In the genomic region with DNA sequence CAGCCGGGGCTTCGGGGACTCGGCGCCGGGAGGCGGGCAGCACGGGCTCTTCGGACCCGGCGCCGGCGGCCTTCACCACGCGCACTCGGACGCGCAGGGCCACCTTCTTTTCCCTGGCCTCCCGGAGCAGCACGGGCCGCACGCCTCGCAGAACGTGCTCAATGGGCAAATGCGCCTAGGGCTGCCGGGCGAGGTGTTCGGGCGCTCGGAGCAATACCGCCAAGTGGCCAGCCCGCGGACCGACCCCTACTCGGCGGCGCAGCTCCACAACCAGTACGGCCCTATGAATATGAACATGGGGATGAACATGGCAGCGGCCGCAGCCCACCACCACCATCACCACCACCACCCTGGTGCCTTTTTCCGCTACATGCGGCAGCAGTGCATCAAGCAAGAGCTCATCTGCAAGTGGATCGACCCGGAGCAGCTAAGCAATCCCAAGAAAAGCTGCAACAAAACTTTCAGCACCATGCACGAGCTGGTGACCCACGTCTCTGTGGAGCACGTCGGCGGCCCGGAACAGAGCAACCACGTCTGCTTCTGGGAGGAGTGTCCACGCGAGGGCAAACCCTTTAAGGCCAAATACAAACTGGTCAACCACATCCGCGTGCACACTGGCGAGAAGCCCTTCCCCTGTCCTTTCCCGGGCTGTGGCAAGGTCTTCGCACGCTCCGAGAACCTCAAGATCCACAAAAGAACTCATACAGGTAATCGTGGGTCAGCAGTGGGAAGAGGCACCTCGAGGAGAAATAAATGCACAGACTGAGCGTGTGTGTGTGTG, we compare ENCODE assay signal across 8 mouse cellular contexts. TPM values are rescaled to one million over a fixed set of nuclear protein-coding genes. Genes with fewer than 3 reads are reported as not detected.
DNase-seq lines count a peak whose midpoint lies in the region; ATAC-seq and TF ChIP-seq lines count a peak whose summit lies in the region.

No protein-coding gene starts in this region.

- H3K36me3 ChIP-seq in lung, embryonic 15.5 days = no peaks in the 10 kb centered on the region
- no peaks in the 10 kb centered on the region for H3K36me3 ChIP-seq in heart, postnatal 0 days (replicated peaks; ENCODE audit: control insufficient read depth, insufficient read depth, low read length)

- no peak overlapping the region for H3K9ac ChIP-seq in lung, embryonic 15.5 days
- no peak overlapping the region for H3K9ac ChIP-seq in heart, postnatal 0 days (replicated peaks; ENCODE audit: low read depth, low read length)

- under 1% methylated on average over 62 of the region's 62 CpGs for WGBS in lung, embryonic 15.5 days
- WGBS in heart, postnatal 0 days = under 1% methylated on average over 62 of the region's 62 CpGs

- ATAC-seq in lung, embryonic 15.5 days (ENCODE audit: borderline replicate concordance, extremely low read depth, low FRiP score, low TSS enrichment) = no peak
- ATAC-seq in heart, postnatal 0 days (ENCODE audit: insufficient read depth, low read depth) = 0 out of 2 replicates have a peak, but pooled peaks have one; percentile 12
- ATAC-seq in megakaryocyte progenitor cell, adult 5-6 weeks (replicated peaks; ENCODE audit: poor library complexity) = 0 out of 2 replicates have a peak, but pooled peaks have one; percentile 3

- TF ChIP-seq EP300 in heart, postnatal 0 days (IDR thresholded peaks at IDR 0.05; ENCODE audit: low read depth) = no peak

- peak overlapping the region; percentile 35 for H3K4me3 ChIP-seq in lung, embryonic 15.5 days
- H3K4me3 ChIP-seq in heart, postnatal 0 days (ENCODE audit: low read depth, low read length) = peak overlapping the region; percentile 52

- peaks cover 25% of the 10 kb centered on the region for H3K4me1 ChIP-seq in lung, embryonic 15.5 days
- 0 out of 2 replicates have a peak, but pooled peaks cover 5% of the 10 kb centered on the region for H3K4me1 ChIP-seq in heart, postnatal 0 days (ENCODE audit: control insufficient read depth, insufficient read depth)

- TF ChIP-seq CTCF in heart, postnatal 0 days (IDR thresholded peaks at IDR 0.05; ENCODE audit: low read depth) = no peak

- H3K27ac ChIP-seq in lung, embryonic 15.5 days = no peak overlapping the region
- H3K27ac ChIP-seq in heart, postnatal 0 days (ENCODE audit: low read depth) = no peak overlapping the region

- no peak for DNase-seq in lung, postnatal 36 days
- DNase-seq in cerebellum, postnatal 36 days = peak; percentile 48 to 62
- no peak for DNase-seq in heart, postnatal 0 days (ENCODE audit: low spot score)
- no peak for DNase-seq in urinary bladder, postnatal 36 days (ENCODE audit: low spot score in 2 of 2)
- no peak for DNase-seq in adrenal gland, adult 8-10 months
- no peak for DNase-seq in frontal cortex, postnatal 25 days (ENCODE audit: low spot score in 2 of 2)

- H3K9me3 ChIP-seq in lung, embryonic 15.5 days = no peaks in the 10 kb centered on the region
- no peaks in the 10 kb centered on the region for H3K9me3 ChIP-seq in heart, postnatal 0 days (replicated peaks; ENCODE audit: control insufficient read depth, low read length)

- peaks cover 97% of the 10 kb centered on the region for H3K27me3 ChIP-seq in lung, embryonic 15.5 days
- H3K27me3 ChIP-seq in heart, postnatal 0 days (ENCODE audit: control insufficient read depth, insufficient read depth, low read length) = peaks cover 100% of the 10 kb centered on the region

- peak overlapping the region; percentile 63 for H3K4me2 ChIP-seq in lung, embryonic 15.5 days
- peak overlapping the region; percentile 71 for H3K4me2 ChIP-seq in heart, postnatal 0 days (ENCODE audit: low read depth, low read length)

RNA-seq across cellular contexts. Expression of a gene that starts 1.0 kb away (rescaled TPM):
- not detected in 2 replicates for polyA plus RNA-seq in lung, embryonic 15.5 days (2015; fragmentation: Nextera tagmentation; extraction: Ambion mirVana)
- total RNA-seq in heart, postnatal 0 days (2014; rRNA removed; ENCODE audit: low replicate concordance) = not detected in 2 replicates
- not detected in 2 replicates for polyA plus RNA-seq in heart, postnatal 0 days (2015; fragmentation: Nextera tagmentation; extraction: Ambion mirVana)
- total RNA-seq in megakaryocyte progenitor cell, adult 5-6 weeks (2015) = not detected in 2 replicates
- not detected in 2 replicates for total RNA-seq in megakaryocyte progenitor cell, adult 5-6 weeks (2017)
- under 1 TPM in 1 of 4 experiments, not detected in 3; 0.09 TPM for total RNA-seq in adrenal gland, adult 8-10 months (2022)

RNA-seq across cellular contexts. Expression of a gene that starts 10.8 kb away (rescaled TPM):
- polyA plus RNA-seq in lung, embryonic 15.5 days (2015; fragmentation: Nextera tagmentation; extraction: Ambion mirVana) = 0.08 TPM in 1 of 2 replicates, not detected in the other
- not detected in 2 replicates for total RNA-seq in heart, postnatal 0 days (2014; rRNA removed; ENCODE audit: low replicate concordance)
- polyA plus RNA-seq in heart, postnatal 0 days (2015; fragmentation: Nextera tagmentation; extraction: Ambion mirVana) = not detected in 2 replicates
- total RNA-seq in megakaryocyte progenitor cell, adult 5-6 weeks (2015) = not detected in 2 replicates
- total RNA-seq in megakaryocyte progenitor cell, adult 5-6 weeks (2017) = not detected in 2 replicates
- total RNA-seq in adrenal gland, adult 8-10 months (2022) = under 1 TPM in 1 of 4 experiments, not detected in 3; 0.23 TPM

RNA-seq across cellular contexts. Expression of a gene that starts 14.2 kb away (rescaled TPM):
- polyA plus RNA-seq in lung, embryonic 15.5 days (2015; fragmentation: Nextera tagmentation; extraction: Ambion mirVana) = not detected in 2 replicates
- not detected in 2 replicates for total RNA-seq in heart, postnatal 0 days (2014; rRNA removed; ENCODE audit: low replicate concordance)
- polyA plus RNA-seq in heart, postnatal 0 days (2015; fragmentation: Nextera tagmentation; extraction: Ambion mirVana) = not detected in 2 replicates
- total RNA-seq in megakaryocyte progenitor cell, adult 5-6 weeks (2015) = not detected in 2 replicates
- not detected in 2 replicates for total RNA-seq in megakaryocyte progenitor cell, adult 5-6 weeks (2017)
- not detected for total RNA-seq in adrenal gland, adult 8-10 months (2022)

RNA-seq across cellular contexts. Expression of a gene that starts 25.3 kb away (rescaled TPM):
- not detected in 2 replicates for polyA plus RNA-seq in lung, embryonic 15.5 days (2015; fragmentation: Nextera tagmentation; extraction: Ambion mirVana)
- not detected in 2 replicates for total RNA-seq in heart, postnatal 0 days (2014; rRNA removed; ENCODE audit: low replicate concordance)
- not detected in 2 replicates for polyA plus RNA-seq in heart, postnatal 0 days (2015; fragmentation: Nextera tagmentation; extraction: Ambion mirVana)
- not detected in 2 replicates for total RNA-seq in megakaryocyte progenitor cell, adult 5-6 weeks (2015)
- not detected in 2 replicates for total RNA-seq in megakaryocyte progenitor cell, adult 5-6 weeks (2017)
- not detected for total RNA-seq in adrenal gland, adult 8-10 months (2022)

RNA-seq across cellular contexts. Expression of a gene that starts 57.9 kb away (rescaled TPM):
- 19.8 and 20.6 TPM in 2 replicates for polyA plus RNA-seq in lung, embryonic 15.5 days (2015; fragmentation: Nextera tagmentation; extraction: Ambion mirVana)
- 7.1 and 17.0 TPM in 2 replicates for total RNA-seq in heart, postnatal 0 days (2014; rRNA removed; ENCODE audit: low replicate concordance)
- 30.4 and 31.2 TPM in 2 replicates for polyA plus RNA-seq in heart, postnatal 0 days (2015; fragmentation: Nextera tagmentation; extraction: Ambion mirVana)
- 57.9 and 81.2 TPM in 2 replicates for total RNA-seq in megakaryocyte progenitor cell, adult 5-6 weeks (2015)
- 38.7 and 72.6 TPM in 2 replicates for total RNA-seq in megakaryocyte progenitor cell, adult 5-6 weeks (2017)
- 100 to 1,000 TPM; 101 to 165 (median 136) TPM for total RNA-seq in adrenal gland, adult 8-10 months (2022)

Comparison
In these comparisons a context has a peak if more than half of its experiments do, and no peak if none do; other contexts are left out.
1. DNase-seq: peak in cerebellum, postnatal 36 days (2 of 2); none in lung, postnatal 36 days (single experiment), heart, postnatal 0 days (single experiment), urinary bladder, postnatal 36 days (0 of 2), adrenal gland, adult 8-10 months (single experiment) and frontal cortex, postnatal 25 days (0 of 2).